Mouse (Mus musculus) liver, adult 2 months (tissue): ENCODE results near the gene Kcnq5. TPM values are rescaled to one million over a fixed set of nuclear protein-coding genes. Genes with fewer than 3 reads are reported as not detected.
A peak's percentile ranks its signal among the peaks of the same experiment; 100 is the strongest.

Experiments used
- DNase-seq: peaks from one replicate; pipeline ENCODE4 v3.0.0-alpha.2; 2011; ENCODE audit warnings: low read depth, low spot score; ENCODE audit errors: extremely low read depth
- H3K27ac ChIP-seq: fragments of 200-500 bp; replicated peaks from 2 replicates; pipeline ENCODE4 v1.5.1; 2012; ENCODE audit warnings: low read depth, mild to moderate bottlenecking, control low read depth, inconsistent platforms, low read length; ENCODE audit not compliant: insufficient read depth
- H3K27me3 ChIP-seq: fragments of 200-500 bp; 2 replicates; pipeline ENCODE4 v1.6.1; 2012; ENCODE audit warnings: mild to moderate bottlenecking, moderate library complexity, low read length, inconsistent platforms; ENCODE audit not compliant: control insufficient read depth, insufficient read depth
- H3K36me3 ChIP-seq: fragments of 200-500 bp; 2 replicates; pipeline ENCODE4 v1.6.1; 2012; ENCODE audit warnings: low read length, inconsistent platforms; ENCODE audit not compliant: control insufficient read depth, insufficient read depth
- H3K4me1 ChIP-seq: fragments of 200-500 bp; 2 replicates; pipeline ENCODE4 v1.6.1; 2011; ENCODE audit warnings: low read length; ENCODE audit not compliant: control insufficient read depth, insufficient read depth
- H3K4me3 ChIP-seq: fragments of 200-500 bp; 2 replicates; pipeline ENCODE4 v1.5.1; 2011; ENCODE audit warnings: low read depth, mild to moderate bottlenecking, control low read depth, low read length, moderate library complexity; ENCODE audit not compliant: insufficient read depth
- H3K79me2 ChIP-seq: fragments of 200-500 bp; 2 replicates; pipeline ENCODE4 v1.6.1; 2012; ENCODE audit warnings: inconsistent platforms, mild to moderate bottlenecking, low read length, moderate library complexity; ENCODE audit not compliant: control insufficient read depth, insufficient read depth
- H3K9ac ChIP-seq: fragments of 200-500 bp; 2 replicates; pipeline ENCODE4 v1.6.1; 2012; ENCODE audit warnings: low read depth, mild to moderate bottlenecking, control low read depth, inconsistent platforms, low read length
- CTCF ChIP-seq: fragments of 200-500 bp; IDR thresholded peaks from 2 replicates; pipeline ENCODE4 v1.5.1; 2011; ENCODE audit warnings: low read depth, low read length, control low read depth
- POLR2A ChIP-seq: fragments of 200-500 bp; IDR thresholded peaks from 2 replicates; pipeline ENCODE4 v1.6.1; 2011; ENCODE audit warnings: low read length, control low read depth; ENCODE audit not compliant: insufficient read depth; ENCODE audit errors: extremely low read depth
- WGBS: fragments of 180-500 bp; shearing (Covaris S2); methylation state at CpG from one replicate; pipeline ENCODE4 v1.1.7; 2018; 5-methylcytosine and 5-hydroxymethylcytosine counted together
- polyA plus RNA-seq: library from polyadenylated mRNA; depleted of rRNA; stranded (reverse); fragments of >200 nt; gene quantifications from 2 replicates; pipeline ENCODE4 v1.2.3, GENCODE M21; 2012
- total RNA-seq: library from RNA; depleted of rRNA; stranded (reverse); fragments of >200 nt; gene quantifications from 2 replicates; pipeline ENCODE4 v1.2.3, GENCODE M21; 2014

Kcnq5 gene
- total and polyA plus RNA-seq, 2 experiments = 0.09 TPM

- Histone ChIP-seq H3K4me3 (no peak overlapping the region), H3K4me1 (no peaks in the 10 kb centered on the region), H3K27me3 (peaks cover 5% of the 10 kb centered on the region; the same call in 1 of the 2 replicates), H3K27ac (no peak overlapping the region), H3K36me3 (no peaks in the 10 kb centered on the region), H3K9ac (no peak overlapping the region), H3K79me2 (no peaks in the 10 kb centered on the region)
- no peak for DNase-seq
- WGBS = 49% methylated on average over 16 of the region's 16 CpGs
- no peak for TF ChIP-seq POLR2A
Observed at GRCm38 (mm10) chr1:21962896-21963864, 1.4 kb upstream of the Kcnq5 start.

- DNase-seq = no peak
- no peak overlapping the region for H3K9ac ChIP-seq
- peaks cover 5% of the 10 kb centered on the region; the same call in 1 of the 2 replicates for H3K27me3 ChIP-seq
- 2% methylated on average over 19 of the region's 19 CpGs for WGBS
- no peaks in the 10 kb centered on the region for H3K79me2 ChIP-seq
- peak overlapping the region; percentile 0; the same call in 1 of the 2 replicates for H3K4me3 ChIP-seq
- no peaks in the 10 kb centered on the region for H3K4me1 ChIP-seq
- no peaks in the 10 kb centered on the region for H3K36me3 ChIP-seq
- TF ChIP-seq POLR2A (no peak), CTCF (no peak)
- no peak overlapping the region for H3K27ac ChIP-seq
Observed at GRCm38 (mm10) chr1:21962083-21962471, 335 bp upstream of the Kcnq5 start.

- Histone ChIP-seq H3K27me3 (peaks cover 5% of the 10 kb centered on the region; the same call in 1 of the 2 replicates), H3K36me3 (no peaks in the 10 kb centered on the region), H3K9ac (0 out of 2 replicates have a peak overlapping the region, but pooled peaks have one; percentile 1), H3K27ac (no peak overlapping the region), H3K4me3 (peak overlapping the region; percentile 40), H3K4me1 (no peaks in the 10 kb centered on the region), H3K79me2 (no peaks in the 10 kb centered on the region)
- WGBS = 1% methylated on average over 48 of the region's 48 CpGs
- TF ChIP-seq CTCF (no peak), POLR2A (no peak)
- DNase-seq = no peak
Observed at GRCm38 (mm10) chr1:21960421-21961250, 1.1 kb downstream of the Kcnq5 start.

- H3K9ac ChIP-seq = no peak overlapping the region
- no peaks in the 10 kb centered on the region for H3K36me3 ChIP-seq
- H3K27ac ChIP-seq = no peak overlapping the region
- no peak overlapping the region for H3K4me3 ChIP-seq
- H3K27me3 ChIP-seq = peaks cover 5% of the 10 kb centered on the region; the same call in 1 of the 2 replicates
- TF ChIP-seq CTCF = no peak
- no peak for TF ChIP-seq POLR2A
- DNase-seq = no peak
- no peaks in the 10 kb centered on the region for H3K4me1 ChIP-seq
- no peaks in the 10 kb centered on the region for H3K79me2 ChIP-seq
- 21% methylated on average over 8 of the region's 8 CpGs for WGBS
Observed at GRCm38 (mm10) chr1:21959648-21960285, 2.0 kb downstream of the Kcnq5 start.

GRCm38 (mm10) chr1:21958013-21958412, 3.7 kb downstream of the Kcnq5 start:
- Histone ChIP-seq H3K27me3 (peaks cover 4% of the 10 kb centered on the region; the same call in 1 of the 2 replicates), H3K4me1 (no peaks in the 10 kb centered on the region), H3K4me3 (no peak overlapping the region), H3K36me3 (no peaks in the 10 kb centered on the region), H3K79me2 (no peaks in the 10 kb centered on the region), H3K27ac (no peak overlapping the region), H3K9ac (no peak overlapping the region)
- no peak for DNase-seq
- TF ChIP-seq POLR2A = no peak
- TF ChIP-seq CTCF = no peak
- WGBS = 61% methylated on average over 4 of the region's 4 CpGs
